ENCODE assay signal across 9 mouse cellular contexts in genomic region chr9:21332161-21333061, GRCm38 (mm10). TPM values are rescaled to one million over a fixed set of nuclear protein-coding genes. Genes with fewer than 3 reads are reported as not detected.
DNase-seq lines count a peak whose midpoint lies in the region; ATAC-seq and TF ChIP-seq lines count a peak whose summit lies in the region.
"Had no signal": no experiment of that assay in that cellular context is flagged by ENCODE, and none has a peak within 500 bp of the region (broad histone marks: within the 10 kb centered on the region; RNA-seq: fewer than 3 reads in every experiment).

No protein-coding gene starts in this region.

- intact Hi-C loops in left cerebral cortex, postnatal 25 days (cut with DNase I) = no loop called here

- H3K9ac ChIP-seq in lung, embryonic 14.5 days = no peak overlapping the region
- no peak overlapping the region for H3K9ac ChIP-seq in hindbrain, embryonic 13.5 days
- no peak overlapping the region for H3K9ac ChIP-seq in neural tube, embryonic 15.5 days (replicated peaks)

- peaks cover 9% of the 10 kb centered on the region for H3K4me1 ChIP-seq in lung, embryonic 14.5 days (ENCODE audit: insufficient read depth)
- H3K4me1 ChIP-seq in bone marrow, adult 2 months (ENCODE audit: control insufficient read depth, insufficient read depth, low read length) = peaks cover 12% of the 10 kb centered on the region
- H3K4me1 ChIP-seq in hindbrain, embryonic 13.5 days (replicated peaks) = peaks cover 21% of the 10 kb centered on the region
- peaks cover 17% of the 10 kb centered on the region for H3K4me1 ChIP-seq in neural tube, embryonic 15.5 days

- TF ChIP-seq POLR2A in bone marrow, adult 2 months (IDR thresholded peaks at IDR 0.05; ENCODE audit: borderline replicate concordance, control insufficient read depth, low read depth, low read length) = no peak

- no peak overlapping the region for H3K4me2 ChIP-seq in lung, embryonic 14.5 days
- no peak overlapping the region for H3K4me2 ChIP-seq in hindbrain, embryonic 13.5 days
- no peak overlapping the region for H3K4me2 ChIP-seq in neural tube, embryonic 15.5 days

- peak overlapping the region; percentile 86 for H3K27ac ChIP-seq in lung, embryonic 14.5 days (ENCODE audit: low read depth)
- H3K27ac ChIP-seq in bone marrow, adult 2 months (ENCODE audit: control insufficient read depth, insufficient read depth, low read depth, low read length, poor library complexity) = peak overlapping the region; percentile 12; the same call in 1 of the 2 replicates
- H3K27ac ChIP-seq in hindbrain, embryonic 13.5 days = peak overlapping the region; percentile 55
- H3K27ac ChIP-seq in neural tube, embryonic 15.5 days (replicated peaks) = 0 out of 2 replicates have a peak overlapping the region, but pooled peaks have one; percentile 33

- no peaks in the 10 kb centered on the region for H3K27me3 ChIP-seq in lung, embryonic 14.5 days (ENCODE audit: insufficient read depth, low read length)
- H3K27me3 ChIP-seq in hindbrain, embryonic 13.5 days = no peaks in the 10 kb centered on the region
- no peaks in the 10 kb centered on the region for H3K27me3 ChIP-seq in neural tube, embryonic 15.5 days (replicated peaks)

- no peaks in the 10 kb centered on the region for H3K36me3 ChIP-seq in lung, embryonic 14.5 days (ENCODE audit: insufficient read depth)
- H3K36me3 ChIP-seq in hindbrain, embryonic 13.5 days = no peaks in the 10 kb centered on the region
- H3K36me3 ChIP-seq in neural tube, embryonic 15.5 days = no peaks in the 10 kb centered on the region

- peak; percentile 63 for DNase-seq in lung, embryonic 14.5 days
- no peak for DNase-seq in lung, postnatal 36 days
- DNase-seq in cerebellum, adult 9-10 months = no peak
- no peak for DNase-seq in urinary bladder, adult 2 months (ENCODE audit: low spot score)
- no peak for DNase-seq in left cerebral cortex, postnatal 25 days (ENCODE audit: low spot score in 2 of 2)
- DNase-seq: cerebellum, postnatal 25 days had no signal

- TF ChIP-seq CTCF in lung, embryonic 14.5 days (IDR thresholded peaks at IDR 0.05; ENCODE audit: low read depth) = no peak
- no peak for TF ChIP-seq CTCF in bone marrow, adult 2 months (IDR thresholded peaks at IDR 0.05; ENCODE audit: control insufficient read depth, insufficient read depth, low read length)

- no peak overlapping the region for H3K4me3 ChIP-seq in lung, embryonic 14.5 days (ENCODE audit: low read depth, low read length)
- H3K4me3 ChIP-seq in bone marrow, adult 2 months (replicated peaks; ENCODE audit: control insufficient read depth, low read depth, low read length) = no peak overlapping the region
- H3K4me3 ChIP-seq in hindbrain, embryonic 13.5 days = no peak overlapping the region
- H3K4me3 ChIP-seq in neural tube, embryonic 15.5 days (replicated peaks) = no peak overlapping the region

- WGBS in lung, embryonic 14.5 days = 35% methylated on average over 9 of the region's 9 CpGs
- 18% methylated on average over 9 of the region's 9 CpGs for WGBS in bone marrow, adult 2 months
- WGBS in hindbrain, embryonic 13.5 days = 33% methylated on average over 9 of the region's 9 CpGs
- 26% methylated on average over 9 of the region's 9 CpGs for WGBS in neural tube, embryonic 15.5 days

- ATAC-seq in lung, embryonic 14.5 days (ENCODE audit: insufficient read depth) = peak; percentile 77
- ATAC-seq in hindbrain, embryonic 13.5 days (ENCODE audit: low FRiP score) = peak; percentile 70
- no peak for ATAC-seq in neural tube, embryonic 15.5 days (ENCODE audit: low FRiP score)

- no peaks in the 10 kb centered on the region for H3K9me3 ChIP-seq in lung, embryonic 14.5 days (ENCODE audit: low read depth, low read length)
- no peaks in the 10 kb centered on the region for H3K9me3 ChIP-seq in hindbrain, embryonic 13.5 days
- no peaks in the 10 kb centered on the region for H3K9me3 ChIP-seq in neural tube, embryonic 15.5 days (replicated peaks)

RNA-seq across cellular contexts. Expression of gene Slc44a2, which starts 11.9 kb away (rescaled TPM):
- polyA plus RNA-seq in lung, embryonic 14.5 days (2014; fragmentation: Nextera tagmentation; extraction: Ambion mirVana) = 122 TPM in 2 replicates
- 57.3 and 106 TPM in 2 replicates for polyA plus RNA-seq in bone marrow, adult 2 months (2011; ENCODE audit: insufficient read depth, insufficient read length, low replicate concordance, missing spikeins)
- 68.1 and 73.8 TPM in 2 replicates for polyA plus RNA-seq in hindbrain, embryonic 13.5 days (2015; fragmentation: Nextera tagmentation; extraction: Ambion mirVana)
- polyA plus RNA-seq in neural tube, embryonic 15.5 days (2015; fragmentation: Nextera tagmentation; extraction: Ambion mirVana) = 68.4 and 79.7 TPM in 2 replicates
- 136 and 143 TPM in 2 replicates for polyA plus RNA-seq in urinary bladder, adult 2 months (2012; rRNA removed)
- total RNA-seq in left cerebral cortex, postnatal 25 days (2021) = 10 to 100 TPM; 43.9 to 51.4 TPM

RNA-seq across cellular contexts. Expression of gene Ap1m2, which starts 20.3 kb away (rescaled TPM):
- 45.7 and 45.8 TPM in 2 replicates for polyA plus RNA-seq in lung, embryonic 14.5 days (2014; fragmentation: Nextera tagmentation; extraction: Ambion mirVana)
- 1.8 TPM in 1 of 2 replicates, not detected in the other for polyA plus RNA-seq in bone marrow, adult 2 months (2011; ENCODE audit: insufficient read depth, insufficient read length, low replicate concordance, missing spikeins)
- polyA plus RNA-seq in hindbrain, embryonic 13.5 days (2015; fragmentation: Nextera tagmentation; extraction: Ambion mirVana) = 0.62 and 0.71 TPM in 2 replicates
- polyA plus RNA-seq in neural tube, embryonic 15.5 days (2015; fragmentation: Nextera tagmentation; extraction: Ambion mirVana) = 2.5 and 12.1 TPM in 2 replicates
- polyA plus RNA-seq in urinary bladder, adult 2 months (2012; rRNA removed) = 40.7 and 46.5 TPM in 2 replicates
- 1 to 10 TPM in 1 of 2 experiments, under 1 TPM in 1; 0.89 to 1.3 TPM for total RNA-seq in left cerebral cortex, postnatal 25 days (2021)

RNA-seq across cellular contexts. Expression of gene Ilf3, which starts 35.3 kb away (rescaled TPM):
- polyA plus RNA-seq in lung, embryonic 14.5 days (2014; fragmentation: Nextera tagmentation; extraction: Ambion mirVana) = 217 and 223 TPM in 2 replicates
- 24.2 and 40.1 TPM in 2 replicates for polyA plus RNA-seq in bone marrow, adult 2 months (2011; ENCODE audit: insufficient read depth, insufficient read length, low replicate concordance, missing spikeins)
- 253 and 276 TPM in 2 replicates for polyA plus RNA-seq in hindbrain, embryonic 13.5 days (2015; fragmentation: Nextera tagmentation; extraction: Ambion mirVana)
- polyA plus RNA-seq in neural tube, embryonic 15.5 days (2015; fragmentation: Nextera tagmentation; extraction: Ambion mirVana) = 189 and 205 TPM in 2 replicates
- 43.9 and 48.5 TPM in 2 replicates for polyA plus RNA-seq in urinary bladder, adult 2 months (2012; rRNA removed)
- total RNA-seq in left cerebral cortex, postnatal 25 days (2021) = 10 to 100 TPM; 68.0 to 77.7 TPM

RNA-seq across cellular contexts. Expression of gene Cdkn2d, which starts 41.2 kb away (rescaled TPM):
- polyA plus RNA-seq in lung, embryonic 14.5 days (2014; fragmentation: Nextera tagmentation; extraction: Ambion mirVana) = 45.3 and 48.1 TPM in 2 replicates
- 84.1 and 99.0 TPM in 2 replicates for polyA plus RNA-seq in bone marrow, adult 2 months (2011; ENCODE audit: insufficient read depth, insufficient read length, low replicate concordance, missing spikeins)
- polyA plus RNA-seq in hindbrain, embryonic 13.5 days (2015; fragmentation: Nextera tagmentation; extraction: Ambion mirVana) = 89.2 and 90.3 TPM in 2 replicates
- 120 and 129 TPM in 2 replicates for polyA plus RNA-seq in neural tube, embryonic 15.5 days (2015; fragmentation: Nextera tagmentation; extraction: Ambion mirVana)
- polyA plus RNA-seq in urinary bladder, adult 2 months (2012; rRNA removed) = 17.9 and 18.2 TPM in 2 replicates
- total RNA-seq in left cerebral cortex, postnatal 25 days (2021) = 10 to 100 TPM; 54.4 to 58.4 TPM

RNA-seq across cellular contexts. Expression of gene Kri1, which starts 44.6 kb away (rescaled TPM):
- 12.2 and 14.3 TPM in 2 replicates for polyA plus RNA-seq in lung, embryonic 14.5 days (2014; fragmentation: Nextera tagmentation; extraction: Ambion mirVana)
- 50.1 and 105 TPM in 2 replicates for polyA plus RNA-seq in bone marrow, adult 2 months (2011; ENCODE audit: insufficient read depth, insufficient read length, low replicate concordance, missing spikeins)
- 16.3 and 17.1 TPM in 2 replicates for polyA plus RNA-seq in hindbrain, embryonic 13.5 days (2015; fragmentation: Nextera tagmentation; extraction: Ambion mirVana)
- polyA plus RNA-seq in neural tube, embryonic 15.5 days (2015; fragmentation: Nextera tagmentation; extraction: Ambion mirVana) = 15.2 and 18.7 TPM in 2 replicates
- polyA plus RNA-seq in urinary bladder, adult 2 months (2012; rRNA removed) = 31.0 and 31.8 TPM in 2 replicates
- total RNA-seq in left cerebral cortex, postnatal 25 days (2021) = 10 to 100 TPM; 34.6 to 35.7 TPM

Comparison
In these comparisons a context has a peak if more than half of its experiments do, and no peak if none do; other contexts are left out.
1. H3K27ac ChIP-seq: peak in every context shown above with its lines; median percentile 86 in lung, embryonic 14.5 days; 55 in hindbrain, embryonic 13.5 days; 33 in neural tube, embryonic 15.5 days; 12 in bone marrow, adult 2 months.